Mouse (Mus musculus) induced T-regulatory cell, adult 2 months (primary cell): ENCODE measurements around the gene Aim2.
"Not testable (repeated sequence)": the region's sequence is repeated elsewhere in the genome, so short reads cannot be mapped to it uniquely, and the experiment has no call there.

Experiments
- DNase-seq: peaks from one replicate; pipeline ENCODE4 v3.0.0-alpha.2; 2012; ENCODE audit warnings: low read depth

The Aim2 gene

GRCm38 (mm10) chr1:173480399-173481181 is 129.9 kb downstream of the Aim2 start:
- not testable (repeated sequence) for DNase-seq

DNA sequence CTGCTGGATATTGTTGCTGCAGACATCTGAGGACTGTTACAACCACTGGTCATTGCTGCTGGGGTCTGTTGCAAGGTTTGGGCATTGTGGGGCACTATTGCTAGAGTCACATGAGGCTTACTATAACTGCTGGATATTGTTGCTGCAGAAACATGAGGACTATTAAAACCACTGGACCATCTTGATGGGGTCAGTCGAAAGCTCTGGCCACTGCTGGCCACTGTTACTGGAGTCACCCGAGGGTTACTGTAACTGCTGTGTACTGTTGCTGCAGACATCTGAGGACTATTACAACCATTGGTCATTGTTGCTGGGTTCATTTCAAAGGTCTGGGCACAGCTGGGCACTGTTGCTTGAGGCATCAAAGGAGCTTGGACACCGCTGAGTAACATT is 130.5 kb downstream of the Aim2 start:
- not testable (repeated sequence) for DNase-seq

DNA sequence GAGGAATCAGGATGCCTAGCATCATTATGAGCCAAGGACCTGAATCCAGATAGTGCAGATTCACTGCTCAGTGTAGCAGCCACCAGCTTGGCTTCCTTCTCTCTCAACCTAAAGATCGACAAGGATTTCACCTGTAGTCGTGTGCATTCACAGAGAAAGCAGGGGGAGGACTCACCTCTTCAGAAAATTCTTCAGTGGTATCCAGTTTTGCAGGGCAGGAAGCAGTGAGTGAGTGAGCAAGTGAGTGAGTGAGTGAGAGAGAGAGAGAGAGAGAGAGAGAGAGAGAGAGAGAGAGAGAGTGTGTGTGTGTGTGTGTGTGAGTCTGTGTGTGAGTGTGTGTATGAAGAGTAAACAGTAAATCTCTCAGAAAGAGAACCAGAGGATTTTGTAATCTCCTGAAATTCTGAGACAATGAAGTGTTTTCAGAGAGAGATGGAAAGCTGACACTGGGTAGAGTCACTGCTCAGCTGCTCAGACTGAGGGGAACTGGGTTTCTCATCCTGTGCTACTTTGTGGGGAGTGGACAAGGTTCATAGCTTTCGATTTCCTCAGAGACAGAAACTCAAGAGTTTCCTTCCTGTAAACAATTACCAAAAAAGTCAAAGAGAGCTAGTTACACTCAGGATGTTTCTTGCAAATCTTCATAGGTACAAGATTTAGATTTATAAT is 140.3 kb downstream of the Aim2 start, which contains the start of gene Ifi206:
TSS of gene Ifi206 (minus strand) at position 230 of the 669 bp plus-strand sequence.
- peak; percentile 77 for DNase-seq

GRCm38 (mm10) chr1:173491483-173491882 is 140.8 kb downstream of the Aim2 start:
- DNase-seq, result peak; percentile 52

GRCm38 (mm10) chr1:173510595-173510994 is 159.9 kb downstream of the Aim2 start:
- peak; percentile 69 for DNase-seq
